Mouse (Mus musculus): Measurements from ENCODE around the gene Gm21671. TPM values are rescaled to one million over a fixed set of nuclear protein-coding genes. Genes with fewer than 3 reads are reported as not detected.

Gm21671 gene
- polyA plus RNA-seq (2015; fragmentation: Illumina TruSeq; extraction: RNeasy Lipid Tissue Mini Kit (QIAGEN cat#74804); ENCODE audit: insufficient read depth, low read depth, low replicate concordance): not detected

DNA sequence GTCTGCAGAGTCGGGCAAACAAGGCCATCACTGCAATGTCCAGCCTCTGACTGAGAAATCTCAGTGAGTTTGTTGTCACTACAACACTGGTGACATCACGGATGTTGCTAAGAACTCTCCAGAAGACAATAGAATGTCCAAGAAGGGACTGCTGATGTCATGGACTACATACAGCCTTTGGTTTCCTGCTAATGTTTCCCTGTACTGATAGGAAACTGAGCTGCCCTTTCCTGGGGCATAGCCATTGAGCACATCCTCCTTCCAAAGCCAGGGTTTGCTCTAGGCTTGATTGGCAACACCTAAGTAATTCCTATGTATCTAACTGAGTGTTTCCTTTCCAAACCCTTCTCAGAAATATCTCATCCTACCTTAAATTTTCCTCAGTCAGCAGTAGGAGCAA is at the start of gene Gm21671:
Gm21671 (minus strand) TSS at position 101 of the 400 bp plus-strand sequence.

DNA sequence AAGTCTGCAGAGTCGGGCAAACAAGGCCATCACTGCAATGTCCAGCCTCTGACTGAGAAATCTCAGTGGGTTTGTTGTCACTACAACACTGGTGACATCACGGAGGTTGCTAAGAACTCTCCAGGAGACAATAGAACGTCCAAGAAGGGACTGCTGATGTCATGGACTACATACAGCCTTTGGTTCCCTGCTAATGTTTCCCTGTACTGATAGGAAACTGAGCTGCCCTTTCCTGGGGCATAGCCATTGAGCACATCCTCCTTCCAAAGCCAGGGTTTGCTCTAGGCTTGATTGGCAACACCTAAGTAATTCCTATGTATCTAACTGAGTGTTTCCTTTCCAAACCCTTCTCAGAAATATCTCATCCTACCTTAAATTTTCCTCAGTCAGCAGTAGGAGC is 34.3 kb upstream of the Gm21671 start, which contains the start of gene Gm21698:
Gm21698 (minus strand) TSS at position 101 of the 400 bp plus-strand sequence.

DNA sequence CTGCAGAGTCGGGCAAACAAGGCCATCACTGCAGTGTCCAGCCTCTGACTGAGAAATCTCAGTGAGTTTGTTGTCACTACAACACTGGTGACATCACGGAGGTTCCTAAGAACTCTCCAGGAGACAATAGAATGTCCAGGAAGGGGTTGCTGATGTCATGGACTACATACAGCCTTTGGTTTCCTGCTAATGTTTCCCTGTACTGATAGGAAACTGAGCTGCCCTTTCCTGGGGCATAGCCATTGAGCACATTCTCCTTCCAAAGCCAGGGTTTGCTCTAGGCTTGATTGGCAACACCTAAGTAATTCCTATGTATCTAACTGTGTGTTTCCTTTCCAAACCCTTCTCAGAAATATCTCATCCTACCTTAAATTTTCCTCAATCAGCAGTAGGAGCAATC is 18.3 kb upstream of the Gm21671 start, which contains the start of gene Gm21680:
Gm21680 (minus strand) TSS at position 101 of the 400 bp plus-strand sequence.

DNA sequence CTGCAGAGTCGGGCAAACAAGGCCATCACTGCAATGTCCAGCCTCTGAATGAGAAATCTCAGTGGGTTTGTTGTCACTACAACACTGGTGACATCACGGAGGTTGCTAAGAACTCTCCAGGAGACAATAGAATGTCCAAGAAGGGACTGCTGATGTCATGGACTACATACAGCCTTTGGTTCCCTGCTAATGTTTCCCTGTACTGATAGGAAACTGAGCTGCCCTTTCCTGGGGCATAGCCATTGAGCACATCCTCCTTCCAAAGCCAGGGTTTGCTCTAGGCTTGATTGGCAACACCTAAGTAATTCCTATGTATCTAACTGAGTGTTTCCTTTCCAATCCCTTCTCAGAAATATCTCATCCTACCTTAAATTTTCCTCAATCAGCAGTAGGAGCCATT is 11.9 kb downstream of the Gm21671 start, which contains the start of gene Gm21663:
Gm21663 (minus strand) TSS at position 101 of the 400 bp plus-strand sequence.

Other genes starting within 250 kb of the Gm21671 start
- 0.89 TPM for gene Xrcc2, start 248.6 kb downstream of the Gm21671 start, polyA plus RNA-seq (2015; fragmentation: Illumina TruSeq; extraction: RNeasy Lipid Tissue Mini Kit (QIAGEN cat#74804); ENCODE audit: insufficient read depth, low read depth, low replicate concordance)
- gene Actr3b, start 194.4 kb downstream of the Gm21671 start, polyA plus RNA-seq (2015; fragmentation: Illumina TruSeq; extraction: RNeasy Lipid Tissue Mini Kit (QIAGEN cat#74804); ENCODE audit: insufficient read depth, low read depth, low replicate concordance): 0.54 TPM
- not detected for gene Gm21663, start 12.0 kb downstream of the Gm21671 start, polyA plus RNA-seq (2015; fragmentation: Illumina TruSeq; extraction: RNeasy Lipid Tissue Mini Kit (QIAGEN cat#74804); ENCODE audit: insufficient read depth, low read depth, low replicate concordance)
- gene Gm21680, start 18.2 kb upstream of the Gm21671 start, polyA plus RNA-seq (2015; fragmentation: Illumina TruSeq; extraction: RNeasy Lipid Tissue Mini Kit (QIAGEN cat#74804); ENCODE audit: insufficient read depth, low read depth, low replicate concordance): not detected
- gene Gm21698, start 34.2 kb upstream of the Gm21671 start, polyA plus RNA-seq (2015; fragmentation: Illumina TruSeq; extraction: RNeasy Lipid Tissue Mini Kit (QIAGEN cat#74804); ENCODE audit: insufficient read depth, low read depth, low replicate concordance): not detected
- gene Gm1979, start 50.4 kb upstream of the Gm21671 start, polyA plus RNA-seq (2015; fragmentation: Illumina TruSeq; extraction: RNeasy Lipid Tissue Mini Kit (QIAGEN cat#74804); ENCODE audit: insufficient read depth, low read depth, low replicate concordance): not detected
- gene Gm5862, start 68.5 kb upstream of the Gm21671 start, polyA plus RNA-seq (2015; fragmentation: Illumina TruSeq; extraction: RNeasy Lipid Tissue Mini Kit (QIAGEN cat#74804); ENCODE audit: insufficient read depth, low read depth, low replicate concordance): not detected
- gene Speer4a, start 85.1 kb upstream of the Gm21671 start, polyA plus RNA-seq (2015; fragmentation: Illumina TruSeq; extraction: RNeasy Lipid Tissue Mini Kit (QIAGEN cat#74804); ENCODE audit: insufficient read depth, low read depth, low replicate concordance): not detected
- not detected for gene Gm7347, start 104.2 kb upstream of the Gm21671 start, polyA plus RNA-seq (2015; fragmentation: Illumina TruSeq; extraction: RNeasy Lipid Tissue Mini Kit (QIAGEN cat#74804); ENCODE audit: insufficient read depth, low read depth, low replicate concordance)
- not detected for gene Gm10471, start 134.9 kb upstream of the Gm21671 start, polyA plus RNA-seq (2015; fragmentation: Illumina TruSeq; extraction: RNeasy Lipid Tissue Mini Kit (QIAGEN cat#74804); ENCODE audit: insufficient read depth, low read depth, low replicate concordance)
- gene 5031410I06Rik, start 150.9 kb upstream of the Gm21671 start, polyA plus RNA-seq (2015; fragmentation: Illumina TruSeq; extraction: RNeasy Lipid Tissue Mini Kit (QIAGEN cat#74804); ENCODE audit: insufficient read depth, low read depth, low replicate concordance): not detected
- not detected for gene Gm10220, start 167.0 kb upstream of the Gm21671 start, polyA plus RNA-seq (2015; fragmentation: Illumina TruSeq; extraction: RNeasy Lipid Tissue Mini Kit (QIAGEN cat#74804); ENCODE audit: insufficient read depth, low read depth, low replicate concordance)